Mouse (Mus musculus): ENCODE results near the gene Foxd4. TPM values are rescaled to one million over a fixed set of nuclear protein-coding genes. Genes with fewer than 3 reads are reported as not detected.

The Foxd4 gene
- not detected in 2 replicates for polyA plus RNA-seq (2016; fragmentation: Nextera tagmentation; extraction: Ambion mirVana)

GRCm38 (mm10) chr19:24900581-24901220 is at the start of gene Foxd4:
Gene Foxd4 (minus strand): TSS chr19:24901197.
- peak within 1 kb of the TSS; percentile 60 for H3K4me2 ChIP-seq
- no peak within 1 kb of the TSS for H3K9ac ChIP-seq
- peak within 1 kb of the TSS; percentile 35 for H3K4me3 ChIP-seq
- peaks cover 92% of the 10 kb centered on the region for H3K27me3 ChIP-seq (replicated peaks)
- H3K36me3 ChIP-seq = no peaks in the 10 kb centered on the region
- no peak for ATAC-seq
- no peaks in the 10 kb centered on the region for H3K9me3 ChIP-seq (replicated peaks)
- 2% methylated on average over 27 of the region's 27 CpGs for WGBS (ENCODE audit: insufficient replicate concordance)
- peaks cover 14% of the 10 kb centered on the region; the same call in 1 of the 2 replicates for H3K4me1 ChIP-seq
- H3K27ac ChIP-seq = no peak within 1 kb of the TSS

GRCm38 (mm10) chr19:24945521-24946262 is 44.7 kb upstream of the Foxd4 start:
- Histone ChIP-seq H3K4me3 (no peak overlapping the region), H3K4me2 (no peak overlapping the region), H3K9me3 (replicated peaks) (no peaks in the 10 kb centered on the region), H3K4me1 (no peaks in the 10 kb centered on the region), H3K9ac (no peak overlapping the region), H3K36me3 (peaks cover 9% of the 10 kb centered on the region), H3K27ac (no peak overlapping the region), H3K27me3 (replicated peaks) (no peaks in the 10 kb centered on the region)
- ATAC-seq = no peak

- Histone ChIP-seq H3K27ac (no peak overlapping the region), H3K4me3 (no peak overlapping the region), H3K4me2 (no peak overlapping the region), H3K36me3 (peaks cover 23% of the 10 kb centered on the region), H3K4me1 (no peaks in the 10 kb centered on the region), H3K9me3 (replicated peaks) (no peaks in the 10 kb centered on the region), H3K27me3 (replicated peaks) (no peaks in the 10 kb centered on the region), H3K9ac (no peak overlapping the region)
- no peak for ATAC-seq
- 94% methylated on average over 1 of the region's 1 CpGs for WGBS (ENCODE audit: insufficient replicate concordance)
These were observed 36.1 kb upstream of the Foxd4 start for GRCm38 (mm10) chr19:24937084-24937483.

- no peaks in the 10 kb centered on the region for H3K27me3 ChIP-seq (replicated peaks)
- H3K4me1 ChIP-seq = no peaks in the 10 kb centered on the region
- WGBS (ENCODE audit: insufficient replicate concordance) = 67% methylated on average over 1 of the region's 1 CpGs
- ATAC-seq = no peak
- H3K9ac ChIP-seq = no peak overlapping the region
- H3K4me2 ChIP-seq = no peak overlapping the region
- H3K4me3 ChIP-seq = no peak overlapping the region
- no peak overlapping the region for H3K27ac ChIP-seq
- no peaks in the 10 kb centered on the region for H3K9me3 ChIP-seq (replicated peaks)
- peaks cover 10% of the 10 kb centered on the region; the same call in 1 of the 2 replicates for H3K36me3 ChIP-seq
These were observed 28.0 kb upstream of the Foxd4 start for GRCm38 (mm10) chr19:24929041-24929440.

GRCm38 (mm10) chr19:24920866-24921265 is 19.9 kb upstream of the Foxd4 start:
- no peaks in the 10 kb centered on the region for H3K4me1 ChIP-seq
- no peaks in the 10 kb centered on the region for H3K9me3 ChIP-seq (replicated peaks)
- H3K4me2 ChIP-seq = no peak overlapping the region
- H3K27ac ChIP-seq = no peak overlapping the region
- peaks cover 39% of the 10 kb centered on the region for H3K36me3 ChIP-seq
- WGBS (ENCODE audit: insufficient replicate concordance) = 81% methylated on average over 5 of the region's 5 CpGs
- no peak overlapping the region for H3K9ac ChIP-seq
- ATAC-seq = no peak
- no peak overlapping the region for H3K4me3 ChIP-seq
- H3K27me3 ChIP-seq (replicated peaks) = no peaks in the 10 kb centered on the region

- Histone ChIP-seq H3K36me3 (no peaks in the 10 kb centered on the region), H3K4me1 (no peaks in the 10 kb centered on the region), H3K9me3 (replicated peaks) (no peaks in the 10 kb centered on the region), H3K9ac (no peak overlapping the region), H3K27me3 (replicated peaks) (peaks cover 15% of the 10 kb centered on the region), H3K27ac (no peak overlapping the region), H3K4me3 (no peak overlapping the region), H3K4me2 (no peak overlapping the region)
- no peak for ATAC-seq
- WGBS (ENCODE audit: insufficient replicate concordance) = 64% methylated on average over 3 of the region's 3 CpGs
These were observed 7.6 kb upstream of the Foxd4 start for GRCm38 (mm10) chr19:24908385-24909155.

GRCm38 (mm10) chr19:24907655-24908054 is 6.7 kb upstream of the Foxd4 start:
- Histone ChIP-seq H3K36me3 (no peaks in the 10 kb centered on the region), H3K27ac (no peak overlapping the region), H3K4me2 (no peak overlapping the region), H3K9me3 (replicated peaks) (no peaks in the 10 kb centered on the region), H3K4me1 (no peaks in the 10 kb centered on the region), H3K27me3 (replicated peaks) (peaks cover 24% of the 10 kb centered on the region), H3K9ac (no peak overlapping the region), H3K4me3 (no peak overlapping the region)
- WGBS (ENCODE audit: insufficient replicate concordance) = 64% methylated on average over 6 of the region's 6 CpGs
- ATAC-seq = no peak

- H3K9me3 ChIP-seq (replicated peaks) = no peaks in the 10 kb centered on the region
- no peak overlapping the region for H3K4me2 ChIP-seq
- H3K27me3 ChIP-seq (replicated peaks) = peaks cover 71% of the 10 kb centered on the region
- H3K4me1 ChIP-seq = peaks cover 14% of the 10 kb centered on the region; the same call in 1 of the 2 replicates
- 30% methylated on average over 2 of the region's 2 CpGs for WGBS (ENCODE audit: insufficient replicate concordance)
- no peak for ATAC-seq
- H3K27ac ChIP-seq = no peak overlapping the region
- no peaks in the 10 kb centered on the region for H3K36me3 ChIP-seq
- H3K4me3 ChIP-seq = no peak overlapping the region
- no peak overlapping the region for H3K9ac ChIP-seq
These were observed 1.8 kb upstream of the Foxd4 start for GRCm38 (mm10) chr19:24902821-24903220.

- H3K4me1 ChIP-seq = peaks cover 14% of the 10 kb centered on the region; the same call in 1 of the 2 replicates
- no peaks in the 10 kb centered on the region for H3K9me3 ChIP-seq (replicated peaks)
- peaks cover 77% of the 10 kb centered on the region for H3K27me3 ChIP-seq (replicated peaks)
- no peak overlapping the region for H3K27ac ChIP-seq
- H3K4me3 ChIP-seq = no peak overlapping the region
- ATAC-seq = no peak
- WGBS (ENCODE audit: insufficient replicate concordance) = 0% methylated on average over 2 of the region's 2 CpGs
- no peaks in the 10 kb centered on the region for H3K36me3 ChIP-seq
- H3K4me2 ChIP-seq = no peak overlapping the region
- H3K9ac ChIP-seq = no peak overlapping the region
These were observed 1.3 kb upstream of the Foxd4 start for GRCm38 (mm10) chr19:24902256-24902655.

- Histone ChIP-seq H3K36me3 (no peaks in the 10 kb centered on the region), H3K4me2 (no peak overlapping the region), H3K4me1 (peaks cover 14% of the 10 kb centered on the region; the same call in 1 of the 2 replicates), H3K9ac (no peak overlapping the region), H3K27me3 (replicated peaks) (peaks cover 83% of the 10 kb centered on the region), H3K27ac (no peak overlapping the region), H3K4me3 (no peak overlapping the region), H3K9me3 (replicated peaks) (no peaks in the 10 kb centered on the region)
- no peak for ATAC-seq
- WGBS (ENCODE audit: insufficient replicate concordance) = 10% methylated on average over 3 of the region's 3 CpGs
These were observed 669 bp upstream of the Foxd4 start for GRCm38 (mm10) chr19:24901666-24902065.

GRCm38 (mm10) chr19:24899578-24900544 is 1.1 kb downstream of the Foxd4 start:
- WGBS (ENCODE audit: insufficient replicate concordance) = under 1% methylated on average over 82 of the region's 84 CpGs
- no peaks in the 10 kb centered on the region for H3K9me3 ChIP-seq (replicated peaks)
- H3K27ac ChIP-seq = no peak overlapping the region
- peak overlapping the region; percentile 60 for H3K4me2 ChIP-seq
- H3K36me3 ChIP-seq = no peaks in the 10 kb centered on the region
- H3K4me3 ChIP-seq = peak overlapping the region; percentile 35
- H3K4me1 ChIP-seq = peaks cover 14% of the 10 kb centered on the region; the same call in 1 of the 2 replicates
- no peak for ATAC-seq
- H3K9ac ChIP-seq = no peak overlapping the region
- H3K27me3 ChIP-seq (replicated peaks) = peaks cover 95% of the 10 kb centered on the region

All from liver, embryonic 12.5 days (tissue).